Mouse (Mus musculus) heart, embryonic 13.5 days (tissue): ENCODE data around the gene Cdyl. TPM values are rescaled to one million over a fixed set of nuclear protein-coding genes. Genes with fewer than 3 reads are reported as not detected.

ENCODE experiments used
- ATAC-seq: fragments of 200-750 bp; cut with Nextera tagmentation; 2 replicates; pipeline ENCODE4 v1.8.0; 2017; ENCODE audit warnings: moderate TSS enrichment; ENCODE audit not compliant: insufficient number of reproducible peaks, low FRiP score, low TSS enrichment; ENCODE audit errors: extremely low read depth
- H3K27ac ChIP-seq: fragments of 300-500 bp; sonication (generic); replicated peaks from 2 replicates; pipeline ENCODE4 v1.5.1; 2015; ENCODE audit warnings: moderate library complexity, mild to moderate bottlenecking, inconsistent platforms
- H3K27me3 ChIP-seq: fragments of 300-500 bp; sonication (generic); replicated peaks from 2 replicates; pipeline ENCODE4 v1.6.1; 2015; ENCODE audit warnings: mild to moderate bottlenecking, inconsistent platforms
- H3K36me3 ChIP-seq: fragments of 300-500 bp; sonication (generic); 2 replicates; pipeline ENCODE4 v1.6.1; 2015; ENCODE audit warnings: mild to moderate bottlenecking, inconsistent platforms
- H3K4me1 ChIP-seq: fragments of 300-500 bp; sonication (generic); 2 replicates; pipeline ENCODE4 v1.6.1; 2015; ENCODE audit warnings: inconsistent platforms
- H3K4me2 ChIP-seq: fragments of 300-500 bp; sonication (generic); 2 replicates; pipeline ENCODE4 v1.6.1; 2015; ENCODE audit warnings: inconsistent platforms, mild to moderate bottlenecking, moderate library complexity
- H3K4me3 ChIP-seq: fragments of 300-500 bp; sonication (generic); 2 replicates; pipeline ENCODE4 v1.5.1; 2015; ENCODE audit warnings: moderate library complexity, mild to moderate bottlenecking, inconsistent platforms
- H3K9ac ChIP-seq: fragments of 300-500 bp; sonication (generic); 2 replicates; pipeline ENCODE4 v1.6.1; 2015; ENCODE audit warnings: inconsistent platforms, mild to moderate bottlenecking, moderate library complexity
- H3K9me3 ChIP-seq: fragments of 300-500 bp; sonication (generic); 2 replicates; pipeline ENCODE4 v1.6.1; 2016; ENCODE audit warnings: inconsistent platforms
- WGBS: fragments of 180-500 bp; shearing (Covaris S2); methylation state at CpG from one replicate; pipeline ENCODE4 v1.1.7; 2015; ENCODE audit warnings: mixed read lengths; 5-methylcytosine and 5-hydroxymethylcytosine counted together
- polyA plus RNA-seq: library from polyadenylated mRNA; unstranded; fragments of >200 nt; fragmentation: Nextera tagmentation; extraction: Ambion mirVana; gene quantifications from 2 replicates; pipeline ENCODE4 v1.2.1, GENCODE M21; 2015

Cdyl gene
- polyA plus RNA-seq, 1 experiment from 2014 or later = 10.2 TPM

- no peak overlapping the region for H3K4me3 ChIP-seq
- WGBS = 81% methylated on average over 4 of the region's 4 CpGs
- no peaks in the 10 kb centered on the region for H3K4me1 ChIP-seq
- no peaks in the 10 kb centered on the region for H3K9me3 ChIP-seq
- no peaks in the 10 kb centered on the region for H3K27me3 ChIP-seq
- H3K27ac ChIP-seq = no peak overlapping the region
- ATAC-seq = no peak
- H3K4me2 ChIP-seq = no peak overlapping the region
- H3K36me3 ChIP-seq = no peaks in the 10 kb centered on the region
- H3K9ac ChIP-seq = no peak overlapping the region
These were observed 58.0 kb downstream of the Cdyl start for GRCm38 (mm10) chr13:35717658-35718057.

GRCm38 (mm10) chr13:35719581-35719980 lies 59.9 kb downstream of the Cdyl start:
- H3K4me3 ChIP-seq = no peak overlapping the region
- no peaks in the 10 kb centered on the region for H3K4me1 ChIP-seq
- no peak overlapping the region for H3K27ac ChIP-seq
- no peak overlapping the region for H3K9ac ChIP-seq
- ATAC-seq = no peak
- no peak overlapping the region for H3K4me2 ChIP-seq
- no peaks in the 10 kb centered on the region for H3K27me3 ChIP-seq
- no peaks in the 10 kb centered on the region for H3K36me3 ChIP-seq
- WGBS = 70% methylated on average over 6 of the region's 6 CpGs
- peaks cover under 1% of the 10 kb centered on the region; the same call in 1 of the 2 replicates for H3K9me3 ChIP-seq

- 51% methylated on average over 1 of the region's 1 CpGs for WGBS
- Histone ChIP-seq H3K4me3 (no peak overlapping the region), H3K9me3 (peaks cover 3% of the 10 kb centered on the region; the same call in 1 of the 2 replicates), H3K9ac (no peak overlapping the region), H3K36me3 (no peaks in the 10 kb centered on the region), H3K27ac (no peak overlapping the region), H3K4me2 (no peak overlapping the region), H3K27me3 (no peaks in the 10 kb centered on the region), H3K4me1 (no peaks in the 10 kb centered on the region)
- no peak for ATAC-seq
These were observed 63.4 kb downstream of the Cdyl start for GRCm38 (mm10) chr13:35723073-35723472.

- Histone ChIP-seq H3K4me3 (no peak overlapping the region), H3K4me1 (no peaks in the 10 kb centered on the region), H3K4me2 (no peak overlapping the region), H3K9ac (no peak overlapping the region), H3K36me3 (no peaks in the 10 kb centered on the region), H3K27ac (no peak overlapping the region), H3K27me3 (no peaks in the 10 kb centered on the region), H3K9me3 (peaks cover 3% of the 10 kb centered on the region; the same call in 1 of the 2 replicates)
- ATAC-seq = no peak
- WGBS = 83% methylated on average over 3 of the region's 3 CpGs
These were observed 66.4 kb downstream of the Cdyl start for GRCm38 (mm10) chr13:35726025-35726424.

GRCm38 (mm10) chr13:35732131-35732530 lies 72.5 kb downstream of the Cdyl start:
- H3K9ac ChIP-seq = no peak overlapping the region
- no peaks in the 10 kb centered on the region for H3K9me3 ChIP-seq
- WGBS = 47% methylated on average over 4 of the region's 4 CpGs
- H3K4me3 ChIP-seq = no peak overlapping the region
- no peaks in the 10 kb centered on the region for H3K27me3 ChIP-seq
- no peaks in the 10 kb centered on the region for H3K36me3 ChIP-seq
- ATAC-seq = no peak
- no peak overlapping the region for H3K27ac ChIP-seq
- no peak overlapping the region for H3K4me2 ChIP-seq
- H3K4me1 ChIP-seq = no peaks in the 10 kb centered on the region

GRCm38 (mm10) chr13:35732891-35733596 lies 73.4 kb downstream of the Cdyl start:
- Histone ChIP-seq H3K4me3 (no peak overlapping the region), H3K9ac (no peak overlapping the region), H3K27me3 (peaks cover 3% of the 10 kb centered on the region; the same call in 1 of the 2 replicates), H3K27ac (no peak overlapping the region), H3K36me3 (no peaks in the 10 kb centered on the region), H3K4me2 (no peak overlapping the region), H3K9me3 (no peaks in the 10 kb centered on the region), H3K4me1 (no peaks in the 10 kb centered on the region)
- WGBS = 83% methylated on average over 5 of the region's 5 CpGs
- ATAC-seq = no peak

GRCm38 (mm10) chr13:35737565-35737964 lies 77.9 kb downstream of the Cdyl start:
- Histone ChIP-seq H3K27ac (no peak overlapping the region), H3K4me3 (no peak overlapping the region), H3K27me3 (peaks cover 16% of the 10 kb centered on the region), H3K36me3 (no peaks in the 10 kb centered on the region), H3K4me2 (no peak overlapping the region), H3K4me1 (peaks cover 7% of the 10 kb centered on the region), H3K9me3 (no peaks in the 10 kb centered on the region), H3K9ac (no peak overlapping the region)
- WGBS = 47% methylated on average over 2 of the region's 2 CpGs
- no peak for ATAC-seq

GRCm38 (mm10) chr13:35738210-35738609 lies 78.6 kb downstream of the Cdyl start:
- H3K4me1 ChIP-seq = peaks cover 14% of the 10 kb centered on the region
- H3K9me3 ChIP-seq = no peaks in the 10 kb centered on the region
- no peaks in the 10 kb centered on the region for H3K36me3 ChIP-seq
- 30% methylated on average over 2 of the region's 2 CpGs for WGBS
- no peak overlapping the region for H3K9ac ChIP-seq
- ATAC-seq = no peak
- H3K4me3 ChIP-seq = no peak overlapping the region
- H3K27me3 ChIP-seq = peaks cover 16% of the 10 kb centered on the region
- no peak overlapping the region for H3K27ac ChIP-seq
- H3K4me2 ChIP-seq = no peak overlapping the region

- peak overlapping the region; percentile 76; the same call in 1 of the 2 replicates for H3K4me3 ChIP-seq
- H3K9ac ChIP-seq = no peak overlapping the region
- no peaks in the 10 kb centered on the region for H3K9me3 ChIP-seq
- WGBS = 26% methylated on average over 10 of the region's 10 CpGs
- H3K4me2 ChIP-seq = peak overlapping the region; percentile 82; the same call in 1 of the 2 replicates
- no peak for ATAC-seq
- peaks cover 22% of the 10 kb centered on the region for H3K4me1 ChIP-seq
- peaks cover 16% of the 10 kb centered on the region for H3K27me3 ChIP-seq
- no peaks in the 10 kb centered on the region for H3K36me3 ChIP-seq
- no peak overlapping the region for H3K27ac ChIP-seq
These were observed 79.8 kb downstream of the Cdyl start for GRCm38 (mm10) chr13:35739473-35739872.

- 1% methylated on average over 46 of the region's 61 CpGs for WGBS
- no peaks in the 10 kb centered on the region for H3K36me3 ChIP-seq
- H3K4me3 ChIP-seq = peak overlapping the region; percentile 76
- H3K9me3 ChIP-seq = no peaks in the 10 kb centered on the region
- peaks cover 16% of the 10 kb centered on the region for H3K27me3 ChIP-seq
- H3K27ac ChIP-seq = peak overlapping the region; percentile 71
- ATAC-seq = peak; percentile 77
- peaks cover 22% of the 10 kb centered on the region for H3K4me1 ChIP-seq
- H3K4me2 ChIP-seq = peak overlapping the region; percentile 82
- peak overlapping the region; percentile 78 for H3K9ac ChIP-seq
These were observed 80.8 kb downstream of the Cdyl start for GRCm38 (mm10) chr13:35740301-35741039.

GRCm38 (mm10) chr13:35741040-35741619 lies 81.5 kb downstream of the Cdyl start:
- Histone ChIP-seq H3K4me3 (peak overlapping the region; percentile 76), H3K27ac (peak overlapping the region; percentile 96), H3K4me1 (peaks cover 22% of the 10 kb centered on the region), H3K36me3 (peaks cover 4% of the 10 kb centered on the region), H3K9me3 (peaks cover under 1% of the 10 kb centered on the region; the same call in 1 of the 2 replicates), H3K4me2 (peak overlapping the region; percentile 82), H3K9ac (peak overlapping the region; percentile 90), H3K27me3 (peaks cover 16% of the 10 kb centered on the region)
- WGBS = under 1% methylated on average over 64 of the region's 68 CpGs
- peak; percentile 89 for ATAC-seq
